Mouse (Mus musculus): ENCODE measurements around the gene Gm6760. TPM values are rescaled to one million over a fixed set of nuclear protein-coding genes. Genes with fewer than 3 reads are reported as not detected.

Gm6760 gene
- not detected in 2 replicates for polyA plus RNA-seq (2015; fragmentation: Nextera tagmentation; extraction: Ambion mirVana)

DNA sequence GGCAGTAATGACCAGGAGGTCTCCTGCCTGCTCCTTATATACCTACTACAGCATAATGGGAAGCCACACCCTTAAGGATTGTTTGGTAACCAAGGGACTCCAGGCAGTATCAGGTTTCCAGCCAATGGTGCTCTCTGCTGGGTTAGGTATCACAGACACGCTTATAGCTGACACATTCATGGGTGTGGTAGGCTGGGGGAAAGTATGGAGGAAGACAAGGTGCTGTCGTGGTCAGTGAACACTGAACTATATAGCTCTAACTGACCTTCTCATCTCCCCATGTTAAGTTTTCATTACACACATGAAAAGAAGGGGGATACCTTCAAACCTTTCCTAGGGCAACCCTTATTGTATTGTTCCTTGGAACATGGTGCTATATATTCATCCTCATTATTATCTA, at the start of gene Gm6760:
Gene Gm6760, minus strand, starts transcription at position 101 of the 400 bp plus-strand sequence.
- H3K4me1 ChIP-seq (replicated peaks): no peaks in the 10 kb centered on the region
- no peaks in the 10 kb centered on the region for H3K36me3 ChIP-seq
- H3K27me3 ChIP-seq: no peaks in the 10 kb centered on the region
- no peak within 1 kb of the TSS for H3K4me3 ChIP-seq
- no peak within 1 kb of the TSS for H3K9ac ChIP-seq
- ATAC-seq (ENCODE audit: low FRiP score): no peak
- H3K9me3 ChIP-seq: no peaks in the 10 kb centered on the region
- no peak within 1 kb of the TSS for H3K4me2 ChIP-seq
- 72% methylated on average over 2 of the region's 2 CpGs for WGBS
- no peak within 1 kb of the TSS for H3K27ac ChIP-seq

- no peak overlapping the region for H3K27ac ChIP-seq
- H3K27me3 ChIP-seq: no peaks in the 10 kb centered on the region
- no peak overlapping the region for H3K9ac ChIP-seq
- no peak overlapping the region for H3K4me3 ChIP-seq
- H3K4me1 ChIP-seq (replicated peaks): no peaks in the 10 kb centered on the region
- no peaks in the 10 kb centered on the region for H3K36me3 ChIP-seq
- no peak for ATAC-seq (ENCODE audit: low FRiP score)
- H3K9me3 ChIP-seq: no peaks in the 10 kb centered on the region
- no peak overlapping the region for H3K4me2 ChIP-seq
Observed at GRCm38 (mm10) chrX:64181246-64181645, 29.2 kb upstream of the Gm6760 start.

- Histone ChIP-seq H3K27ac (no peak within 1 kb of the TSS), H3K9me3 (no peaks in the 10 kb centered on the region), H3K4me3 (no peak within 1 kb of the TSS), H3K9ac (no peak within 1 kb of the TSS), H3K27me3 (no peaks in the 10 kb centered on the region), H3K4me1 (replicated peaks) (no peaks in the 10 kb centered on the region), H3K4me2 (no peak within 1 kb of the TSS), H3K36me3 (no peaks in the 10 kb centered on the region)
- 88% methylated on average over 11 of the region's 11 CpGs for WGBS
- no peak for ATAC-seq (ENCODE audit: low FRiP score)
Observed at GRCm38 (mm10) chrX:64173248-64173647, 21.2 kb upstream of the Gm6760 start, which contains the start of gene 3830417A13Rik. Gene 3830417A13Rik, plus strand, starts transcription at chrX:64173548.

Other genes with a start within 250 kb of the Gm6760 start
- gene 3830417A13Rik, start 21.4 kb upstream of the Gm6760 start, polyA plus RNA-seq (2015; fragmentation: Nextera tagmentation; extraction: Ambion mirVana): not detected in 2 replicates
- gene Slitrk4, start 124.8 kb upstream of the Gm6760 start, polyA plus RNA-seq (2015; fragmentation: Nextera tagmentation; extraction: Ambion mirVana): 12.1 and 13.7 TPM in 2 replicates